8 mouse cellular contexts compared by ENCODE assay signal in the genomic region with DNA sequence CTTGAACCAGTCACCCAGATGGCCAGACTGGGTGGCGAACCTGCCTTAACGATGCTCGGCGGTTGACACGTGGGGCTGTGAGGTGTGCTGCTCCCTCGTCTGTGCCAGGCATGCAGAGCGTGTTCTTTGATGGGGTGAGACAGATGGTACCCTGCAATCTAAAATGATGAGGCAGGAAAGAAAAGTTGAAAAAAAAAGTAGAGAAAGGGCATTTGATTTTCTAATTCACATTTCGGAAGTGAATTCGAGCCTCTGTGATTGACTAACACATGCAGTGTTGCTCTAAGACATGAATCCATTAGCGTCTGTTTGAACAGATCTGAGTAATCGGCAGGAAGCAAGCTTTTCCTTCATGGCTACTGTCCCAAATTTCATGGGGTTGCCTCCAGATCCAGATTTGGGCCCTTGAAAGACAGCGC.
DNase-seq lines count a peak whose midpoint lies in the region; ATAC-seq and TF ChIP-seq lines count a peak whose summit lies in the region.

No protein-coding gene starts in this region.

- TF ChIP-seq CTCF in cerebellum, adult 2 months (IDR thresholded peaks at IDR 0.05; ENCODE audit: borderline replicate concordance, insufficient read depth, low read depth, low read length), result no peak
- TF ChIP-seq CTCF in thymus, adult 2 months (IDR thresholded peaks at IDR 0.05; ENCODE audit: borderline replicate concordance, control insufficient read depth, extremely low read depth, insufficient read depth, low read length, poor library complexity), result no peak

- H3K4me1 ChIP-seq in cerebellum, adult 2 months (ENCODE audit: control insufficient read depth, insufficient read depth, low read length), result peaks cover 28% of the 10 kb centered on the region
- peaks cover 12% of the 10 kb centered on the region for H3K4me1 ChIP-seq in thymus, adult 2 months (replicated peaks; ENCODE audit: control insufficient read depth, insufficient read depth, low read length)
- H3K4me1 ChIP-seq in embryonic facial prominence, embryonic 10.5 days, result no peaks in the 10 kb centered on the region
- no peaks in the 10 kb centered on the region for H3K4me1 ChIP-seq in hindbrain, embryonic 10.5 days (replicated peaks)

- no peaks in the 10 kb centered on the region for H3K9me3 ChIP-seq in embryonic facial prominence, embryonic 10.5 days
- no peaks in the 10 kb centered on the region for H3K9me3 ChIP-seq in hindbrain, embryonic 10.5 days

- no peak overlapping the region for H3K27ac ChIP-seq in cerebellum, adult 2 months (ENCODE audit: insufficient read depth, low read length)
- peak overlapping the region; percentile 43 for H3K27ac ChIP-seq in thymus, adult 2 months (ENCODE audit: control insufficient read depth, insufficient read depth, low read length)
- H3K27ac ChIP-seq in embryonic facial prominence, embryonic 10.5 days (replicated peaks), result no peak overlapping the region
- no peak overlapping the region for H3K27ac ChIP-seq in hindbrain, embryonic 10.5 days

- 11% methylated on average over 12 of the region's 12 CpGs for WGBS in cerebellum, adult 2 months
- whole genome bisulfite sequencing in thymus, adult 2 months, result 31% methylated on average over 12 of the region's 12 CpGs
- WGBS in embryonic facial prominence, embryonic 10.5 days, result 87% methylated on average over 12 of the region's 12 CpGs
- 92% methylated on average over 12 of the region's 12 CpGs for WGBS in hindbrain, embryonic 10.5 days

- DNase-seq in layer of hippocampus, postnatal 36 days, result peak; percentile 41 to 54
- DNase-seq in layer of hippocampus, adult 9-10 months (ENCODE audit: low spot score), result no peak
- peak; percentile 47 to 61 for DNase-seq in cerebellum, adult 2 months
- peak; percentile 42 for DNase-seq in kidney, adult 9 months
- peak; percentile 61 for DNase-seq in thymus, adult 2 months
- DNase-seq in embryonic facial prominence, embryonic 10.5 days (ENCODE audit: low spot score), result no peak
- DNase-seq in hindbrain, embryonic 10.5 days (ENCODE audit: low spot score), result no peak

- H3K36me3 ChIP-seq in thymus, adult 2 months (ENCODE audit: control insufficient read depth, insufficient read depth, low read length), result no peaks in the 10 kb centered on the region
- no peaks in the 10 kb centered on the region for H3K36me3 ChIP-seq in embryonic facial prominence, embryonic 10.5 days (replicated peaks)
- no peaks in the 10 kb centered on the region for H3K36me3 ChIP-seq in hindbrain, embryonic 10.5 days

- TF ChIP-seq POLR2A in cerebellum, adult 2 months (IDR thresholded peaks at IDR 0.05; ENCODE audit: borderline replicate concordance, insufficient read depth, low read length), result no peak
- no peak for TF ChIP-seq POLR2A in thymus, adult 2 months (IDR thresholded peaks at IDR 0.05; ENCODE audit: control insufficient read depth, extremely low read depth, insufficient read depth, low read length, poor library complexity)

- ATAC-seq in erythroblast, adult 5-6 weeks (replicated peaks; ENCODE audit: low FRiP score, poor library complexity, severe bottlenecking), result no peak

- H3K27me3 ChIP-seq in cerebellum, adult 2 months (ENCODE audit: control insufficient read depth, insufficient read depth, low read length), result no peaks in the 10 kb centered on the region
- no peaks in the 10 kb centered on the region for H3K27me3 ChIP-seq in thymus, adult 2 months (ENCODE audit: control insufficient read depth, insufficient read depth, low read length)
- H3K27me3 ChIP-seq in embryonic facial prominence, embryonic 10.5 days (replicated peaks; ENCODE audit: low read depth, poor library complexity, severe bottlenecking), result no peaks in the 10 kb centered on the region
- no peaks in the 10 kb centered on the region for H3K27me3 ChIP-seq in hindbrain, embryonic 10.5 days (ENCODE audit: insufficient read depth, poor library complexity, severe bottlenecking)

- H3K4me3 ChIP-seq in cerebellum, adult 2 months (replicated peaks; ENCODE audit: insufficient read depth, low read depth, low read length), result no peak overlapping the region
- H3K4me3 ChIP-seq in thymus, adult 2 months (ENCODE audit: control insufficient read depth, insufficient read depth, low read length), result no peak overlapping the region
- H3K4me3 ChIP-seq in embryonic facial prominence, embryonic 10.5 days, result no peak overlapping the region
- no peak overlapping the region for H3K4me3 ChIP-seq in hindbrain, embryonic 10.5 days

Comparison
In these comparisons a context has a peak if more than half of its experiments do, and no peak if none do; other contexts are left out.
1. DNase-seq: peak in layer of hippocampus, postnatal 36 days (2 of 2), cerebellum, adult 2 months (2 of 2), kidney, adult 9 months (single experiment) and thymus, adult 2 months (single experiment); none in layer of hippocampus, adult 9-10 months (single experiment), embryonic facial prominence, embryonic 10.5 days (single experiment) and hindbrain, embryonic 10.5 days (single experiment).